8 mouse cellular contexts compared by ENCODE assay signal in genomic region chr11:94329270-94329891, GRCm38 (mm10). TPM values are rescaled to one million over a fixed set of nuclear protein-coding genes. Genes with fewer than 3 reads are reported as not detected.
DNase-seq lines count a peak whose midpoint lies in the region; ATAC-seq and TF ChIP-seq lines count a peak whose summit lies in the region.

No protein-coding gene starts in this region.

- no peaks in the 10 kb centered on the region for H3K27me3 ChIP-seq in thymus, adult 2 months (ENCODE audit: control insufficient read depth, insufficient read depth, low read length)
- no peaks in the 10 kb centered on the region for H3K27me3 ChIP-seq in heart, embryonic 12.5 days (replicated peaks)
- H3K27me3 ChIP-seq in liver, embryonic 14.5 days (ENCODE audit: control insufficient read depth, insufficient read depth, low read length): no peaks in the 10 kb centered on the region
- H3K27me3 ChIP-seq in neural tube, embryonic 14.5 days (ENCODE audit: control insufficient read depth, insufficient read depth, low read length): no peaks in the 10 kb centered on the region

- no peak for ATAC-seq in heart, embryonic 12.5 days (ENCODE audit: insufficient number of reproducible peaks, low FRiP score)
- ATAC-seq in liver, embryonic 14.5 days (ENCODE audit: insufficient read depth): no peak
- ATAC-seq in neural tube, embryonic 14.5 days (ENCODE audit: low read depth): no peak
- no peak for ATAC-seq in monocyte, adult 5-6 weeks (replicated peaks; ENCODE audit: insufficient number of reproducible peaks, low FRiP score, low TSS enrichment, poor library complexity, severe bottlenecking)

- TF ChIP-seq EP300 in liver, embryonic 14.5 days (IDR thresholded peaks at IDR 0.05; ENCODE audit: low read depth): no peak

- 78% methylated on average over 4 of the region's 4 CpGs for WGBS in thymus, adult 2 months
- WGBS in heart, embryonic 12.5 days: 46% methylated on average over 4 of the region's 4 CpGs
- 55% methylated on average over 4 of the region's 4 CpGs for WGBS in liver, embryonic 14.5 days (ENCODE audit: insufficient replicate concordance)
- WGBS in neural tube, embryonic 14.5 days: 49% methylated on average over 4 of the region's 4 CpGs

- no peak overlapping the region for H3K9ac ChIP-seq in heart, embryonic 12.5 days
- no peak overlapping the region for H3K9ac ChIP-seq in liver, embryonic 14.5 days (replicated peaks)
- no peak overlapping the region for H3K9ac ChIP-seq in neural tube, embryonic 14.5 days (replicated peaks; ENCODE audit: low read depth, low read length)

- peak overlapping the region; percentile 70; the same call in 1 of the 2 replicates for H3K4me2 ChIP-seq in heart, embryonic 12.5 days
- peak overlapping the region; percentile 86 for H3K4me2 ChIP-seq in liver, embryonic 14.5 days (ENCODE audit: low read depth)
- peak overlapping the region; percentile 70; the same call in 1 of the 2 replicates for H3K4me2 ChIP-seq in neural tube, embryonic 14.5 days (ENCODE audit: low read depth, low read length)

- no peaks in the 10 kb centered on the region for H3K9me3 ChIP-seq in heart, embryonic 12.5 days (replicated peaks)
- H3K9me3 ChIP-seq in liver, embryonic 14.5 days (ENCODE audit: control insufficient read depth, low read length): no peaks in the 10 kb centered on the region
- no peaks in the 10 kb centered on the region for H3K9me3 ChIP-seq in neural tube, embryonic 14.5 days (ENCODE audit: control insufficient read depth, low read length)

- no peak overlapping the region for H3K4me3 ChIP-seq in thymus, adult 2 months (ENCODE audit: control insufficient read depth, insufficient read depth, low read length)
- H3K4me3 ChIP-seq in heart, embryonic 12.5 days: no peak overlapping the region
- H3K4me3 ChIP-seq in liver, embryonic 14.5 days (ENCODE audit: insufficient read depth in 1 of 2, low read depth in 2 of 2, low read length in 2 of 2): no peak overlapping the region
- peak overlapping the region; percentile 71 for H3K4me3 ChIP-seq in neural tube, embryonic 14.5 days (ENCODE audit: low read depth, low read length)

- H3K27ac ChIP-seq in thymus, adult 2 months (ENCODE audit: control insufficient read depth, insufficient read depth, low read length): no peak overlapping the region
- H3K27ac ChIP-seq in heart, embryonic 12.5 days (ENCODE audit: poor library complexity, severe bottlenecking): no peak overlapping the region
- H3K27ac ChIP-seq in liver, embryonic 14.5 days: no peak overlapping the region
- no peak overlapping the region for H3K27ac ChIP-seq in neural tube, embryonic 14.5 days (ENCODE audit: low read depth, low read length)

- TF ChIP-seq POLR2A in thymus, adult 2 months (IDR thresholded peaks at IDR 0.05; ENCODE audit: control insufficient read depth, extremely low read depth, insufficient read depth, low read length, poor library complexity): no peak

- peak; percentile 32 for DNase-seq in thymus, adult 2 months
- DNase-seq in thymus, adult 18-20 months: no peak
- DNase-seq in embryo, embryonic 10.5 days (ENCODE audit: low spot score): peak; percentile 72
- peak; percentile 67 for DNase-seq in kidney, postnatal 14 days
- peak in 1 of 3 experiments; percentile 26 for DNase-seq in liver, embryonic 14.5 days (ENCODE audit: low read depth in 3 of 3, low spot score in 3 of 3)

- H3K4me1 ChIP-seq in thymus, adult 2 months (replicated peaks; ENCODE audit: control insufficient read depth, insufficient read depth, low read length): peaks cover 2% of the 10 kb centered on the region
- peaks cover 34% of the 10 kb centered on the region for H3K4me1 ChIP-seq in heart, embryonic 12.5 days (replicated peaks)
- H3K4me1 ChIP-seq in liver, embryonic 14.5 days (replicated peaks; ENCODE audit: control insufficient read depth in 2 of 2, insufficient read depth in 2 of 2, low read length in 1 of 2): peaks cover 31 to 36% of the 10 kb centered on the region in 2 experiments
- H3K4me1 ChIP-seq in neural tube, embryonic 14.5 days (ENCODE audit: control insufficient read depth, insufficient read depth, low read length): peaks cover 26% of the 10 kb centered on the region; the same call in 1 of the 2 replicates

- peaks cover 7% of the 10 kb centered on the region for H3K36me3 ChIP-seq in thymus, adult 2 months (ENCODE audit: control insufficient read depth, insufficient read depth, low read length)
- H3K36me3 ChIP-seq in heart, embryonic 12.5 days: peaks cover 12% of the 10 kb centered on the region
- no peaks in the 10 kb centered on the region for H3K36me3 ChIP-seq in liver, embryonic 14.5 days (replicated peaks; ENCODE audit: control insufficient read depth, insufficient read depth, low read depth)
- peaks cover 2% of the 10 kb centered on the region for H3K36me3 ChIP-seq in neural tube, embryonic 14.5 days (ENCODE audit: control insufficient read depth, insufficient read depth, low read length)

- TF ChIP-seq CTCF in thymus, adult 2 months (IDR thresholded peaks at IDR 0.05; ENCODE audit: borderline replicate concordance, control insufficient read depth, extremely low read depth, insufficient read depth, low read length, poor library complexity): no peak
- peak; percentile 66 for TF ChIP-seq CTCF in liver, embryonic 14.5 days (IDR thresholded peaks at IDR 0.05; ENCODE audit: low read depth)

RNA-seq across cellular contexts. Expression of gene Ankrd40, which starts 1.6 kb away (rescaled TPM):
- 117 and 120 TPM in 2 replicates for polyA plus RNA-seq in thymus, adult 2 months (2012; rRNA removed)
- polyA plus RNA-seq in heart, embryonic 12.5 days (2016; fragmentation: Nextera tagmentation; extraction: Ambion mirVana): 54.2 and 54.6 TPM in 2 replicates
- 11.7 and 12.6 TPM in 2 replicates for polyA plus RNA-seq in liver, embryonic 14.5 days (2012; rRNA removed)
- polyA plus RNA-seq in liver, embryonic 14.5 days (2014; fragmentation: Nextera tagmentation; extraction: Ambion mirVana): 5.1 and 5.5 TPM in 2 replicates
- polyA plus RNA-seq in neural tube, embryonic 14.5 days (2014; fragmentation: Nextera tagmentation; extraction: Ambion mirVana): 15.7 and 16.2 TPM in 2 replicates
- total RNA-seq in monocyte, adult 5-6 weeks (2017): 51.5 to 78.7 TPM (median 72.6 TPM) in 3 replicates

RNA-seq across cellular contexts. Expression of gene Luc7l3, which starts 7.6 kb away (rescaled TPM):
- 20.7 and 26.4 TPM in 2 replicates for polyA plus RNA-seq in thymus, adult 2 months (2012; rRNA removed)
- 82.0 and 84.6 TPM in 2 replicates for polyA plus RNA-seq in heart, embryonic 12.5 days (2016; fragmentation: Nextera tagmentation; extraction: Ambion mirVana)
- polyA plus RNA-seq in liver, embryonic 14.5 days (2012; rRNA removed): 20.6 and 39.1 TPM in 2 replicates
- 33.7 and 38.7 TPM in 2 replicates for polyA plus RNA-seq in liver, embryonic 14.5 days (2014; fragmentation: Nextera tagmentation; extraction: Ambion mirVana)
- 126 and 150 TPM in 2 replicates for polyA plus RNA-seq in neural tube, embryonic 14.5 days (2014; fragmentation: Nextera tagmentation; extraction: Ambion mirVana)
- total RNA-seq in monocyte, adult 5-6 weeks (2017): 180 to 368 TPM (median 210 TPM) in 3 replicates

RNA-seq across cellular contexts. Expression of gene Gm21885, which starts 47.7 kb away (rescaled TPM):
- not detected in 2 replicates for polyA plus RNA-seq in thymus, adult 2 months (2012; rRNA removed)
- 0.35 TPM in 1 of 2 replicates, not detected in the other for polyA plus RNA-seq in heart, embryonic 12.5 days (2016; fragmentation: Nextera tagmentation; extraction: Ambion mirVana)
- polyA plus RNA-seq in liver, embryonic 14.5 days (2012; rRNA removed): not detected in 2 replicates
- 0.32 TPM in 1 of 2 replicates, not detected in the other for polyA plus RNA-seq in liver, embryonic 14.5 days (2014; fragmentation: Nextera tagmentation; extraction: Ambion mirVana)
- 1.1 TPM in 1 of 2 replicates, not detected in the other for polyA plus RNA-seq in neural tube, embryonic 14.5 days (2014; fragmentation: Nextera tagmentation; extraction: Ambion mirVana)
- not detected in 3 replicates for total RNA-seq in monocyte, adult 5-6 weeks (2017)

Comparison
In these comparisons a context has a peak if more than half of its experiments do, and no peak if none do; other contexts are left out.
1. DNase-seq: peak in thymus, adult 2 months (single experiment), embryo, embryonic 10.5 days (single experiment) and kidney, postnatal 14 days (single experiment); none in thymus, adult 18-20 months (0 of 2).
2. Peak in every context shown above with its lines, with median percentiles within 50 percentile points of each other: H3K4me2 ChIP-seq.